Mouse (Mus musculus): Measurements from ENCODE around the gene Kat5.

Gene Kat5

DNA sequence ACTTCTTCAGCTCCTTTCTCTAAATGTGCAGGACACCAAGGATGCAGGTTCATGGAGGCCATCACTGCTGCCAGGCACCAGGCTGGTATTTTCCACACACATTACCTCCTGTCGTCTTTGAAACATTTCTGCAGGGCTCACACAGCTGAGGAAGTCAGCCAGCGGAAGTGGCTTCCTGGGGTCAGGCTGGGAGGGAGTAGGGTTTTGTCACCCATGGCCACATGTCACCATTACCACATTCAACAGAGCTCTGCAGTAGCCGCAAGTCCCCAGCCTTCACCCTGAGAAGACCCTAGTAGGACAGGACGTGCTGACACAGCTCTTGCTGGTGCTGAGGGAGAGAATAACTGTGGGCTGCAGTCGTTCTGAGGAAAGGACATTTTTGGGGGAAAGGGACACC is 38.2 kb downstream of the Kat5 start:
- DNase-seq (ENCODE audit: low read depth, low spot score): no peak

GRCm38 (mm10) chr19:5570353-5571246 is 39.4 kb downstream of the Kat5 start:
- DNase-seq (ENCODE audit: low read depth, low spot score): no peak

DNA sequence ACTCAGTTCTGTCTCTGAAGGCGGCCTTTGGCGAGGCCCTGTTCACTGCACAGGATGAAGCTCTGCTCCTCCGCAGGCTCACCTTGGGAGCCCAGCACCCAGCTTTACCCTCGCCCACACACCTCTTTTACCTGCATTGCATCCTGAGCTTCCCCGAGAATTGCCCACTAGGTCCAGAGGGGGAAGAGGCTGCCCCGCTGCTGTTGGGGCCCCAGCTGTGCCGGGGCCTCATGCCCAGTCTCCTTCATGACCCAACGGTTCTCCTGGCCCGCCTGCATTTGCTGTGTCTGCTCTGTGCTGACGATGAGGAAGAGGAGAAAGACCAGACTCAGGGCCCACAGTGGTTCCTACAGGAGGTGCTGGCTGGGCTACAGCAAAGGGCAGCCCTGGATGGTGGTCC is 40.5 kb downstream of the Kat5 start:
- no peak for DNase-seq (ENCODE audit: low read depth, low spot score)

- DNase-seq (ENCODE audit: low read depth, low spot score): peak; percentile 83
These were observed 41.4 kb downstream of the Kat5 start for GRCm38 (mm10) chr19:5568470-5569140.

DNA sequence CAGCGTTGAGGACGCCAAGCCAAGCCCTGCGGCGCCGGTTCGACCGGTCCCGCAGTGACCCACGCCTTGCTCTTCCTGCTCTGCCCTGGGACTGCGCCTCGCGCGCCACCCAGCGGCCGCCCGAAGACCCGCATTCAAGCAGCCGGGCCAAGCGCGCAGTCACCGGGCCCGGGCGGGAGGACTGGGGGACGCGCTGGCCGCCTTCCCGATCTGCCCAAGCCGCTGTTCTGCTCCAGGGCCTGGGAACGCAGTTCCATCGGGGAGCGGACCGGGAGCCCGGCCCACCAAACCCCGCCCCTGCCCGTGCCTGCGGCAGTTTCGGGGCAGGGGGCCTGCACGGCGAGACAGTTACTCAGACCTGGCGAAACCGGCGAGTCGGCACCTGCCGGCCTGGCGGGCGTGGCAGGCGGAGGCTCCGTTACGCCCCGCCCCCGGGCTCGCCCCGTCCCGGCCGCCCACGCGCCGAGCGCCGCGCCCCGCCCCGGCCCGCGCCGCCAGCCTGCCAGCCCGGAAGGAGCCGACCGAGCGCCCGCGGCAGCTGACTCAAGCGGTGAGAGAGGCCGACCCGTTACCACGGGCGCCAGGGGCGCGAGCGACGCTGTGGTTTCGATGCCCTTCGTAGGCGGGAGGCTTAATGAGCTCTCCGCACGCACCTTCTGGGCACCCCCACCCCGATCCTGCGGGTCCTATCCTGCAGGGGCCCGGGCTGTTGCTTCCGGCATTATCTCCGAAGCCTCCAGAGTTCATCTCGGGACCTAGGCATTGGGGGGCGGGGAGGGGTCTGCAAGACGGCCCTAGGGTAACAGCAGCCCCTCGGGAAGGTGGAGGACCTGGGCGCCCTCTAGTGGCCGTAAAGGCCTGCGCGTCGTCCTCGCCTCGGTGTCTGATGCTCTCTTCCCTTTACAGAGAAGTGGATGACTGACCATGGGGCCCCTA is 42.2 kb downstream of the Kat5 start, which contains the start of gene Ap5b1:
Ap5b1 (plus strand) TSS at position 492 of the 936 bp plus-strand sequence.
- DNase-seq (ENCODE audit: low read depth, low spot score): peak; percentile 75

DNA sequence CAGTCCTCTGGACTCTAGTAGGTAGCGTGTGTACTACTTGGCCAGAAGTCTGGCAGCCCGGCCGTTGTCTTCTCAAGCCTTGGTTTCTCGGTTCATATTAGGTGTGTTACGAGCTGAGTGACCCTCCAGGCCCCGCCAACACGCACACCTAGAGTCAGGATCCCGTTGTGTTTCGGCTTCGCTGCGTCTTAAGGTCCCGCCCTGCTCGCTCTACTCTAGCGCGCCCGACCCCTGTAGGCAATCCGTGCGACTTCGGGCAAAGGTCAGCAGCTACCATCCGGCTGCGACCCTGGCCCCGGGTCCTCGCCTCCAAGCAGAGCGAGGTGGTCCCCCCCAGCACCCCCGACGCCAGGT is 42.9 kb downstream of the Kat5 start:
- no peak for DNase-seq (ENCODE audit: low read depth, low spot score)

GRCm38 (mm10) chr19:5566316-5566715 is 43.7 kb downstream of the Kat5 start:
- DNase-seq (ENCODE audit: low read depth, low spot score): no peak

DNA sequence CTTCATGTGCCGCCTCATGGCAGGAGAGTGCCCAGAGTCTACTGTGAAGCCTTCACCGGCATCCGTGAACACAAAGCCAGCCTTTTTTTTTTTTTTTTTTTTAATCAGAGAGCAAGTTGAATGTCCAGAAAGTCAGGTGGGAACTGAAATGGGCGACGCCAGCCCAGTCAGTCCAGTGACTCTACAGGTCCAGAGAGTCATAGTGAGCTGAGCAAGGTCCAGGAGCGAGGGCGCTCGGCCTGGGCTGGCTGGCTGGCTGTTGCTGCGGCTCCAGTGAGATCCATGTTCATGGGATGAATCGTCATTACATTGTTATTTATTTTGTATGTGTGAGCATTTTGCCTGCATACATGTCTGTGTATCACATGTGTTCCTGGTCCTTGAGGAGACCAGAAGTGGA is 47.3 kb downstream of the Kat5 start:
- DNase-seq (ENCODE audit: low read depth, low spot score): no peak

DNA sequence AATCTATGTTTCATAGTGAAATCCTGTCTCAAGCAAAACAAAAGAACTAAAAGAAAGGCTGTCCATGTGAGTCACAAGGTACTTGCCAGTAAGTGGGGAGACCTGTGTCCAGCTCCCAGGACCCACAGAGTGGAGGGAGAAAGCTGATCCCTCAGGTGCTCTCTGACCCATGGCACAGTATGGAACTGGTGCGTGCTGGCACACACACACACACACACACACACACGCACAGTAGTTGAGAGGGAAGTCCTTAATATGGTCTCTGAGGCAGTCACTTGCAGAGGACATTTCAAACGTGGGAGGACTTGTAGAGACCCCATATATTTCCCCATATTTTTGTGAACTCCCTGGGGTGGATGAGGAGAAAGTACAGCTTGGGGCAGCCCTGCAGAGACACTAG is 48.2 kb downstream of the Kat5 start:
- no peak for DNase-seq (ENCODE audit: low read depth, low spot score)

- DNase-seq (ENCODE audit: low read depth, low spot score): no peak
These were observed 48.7 kb downstream of the Kat5 start for GRCm38 (mm10) chr19:5561252-5561790.

DNA sequence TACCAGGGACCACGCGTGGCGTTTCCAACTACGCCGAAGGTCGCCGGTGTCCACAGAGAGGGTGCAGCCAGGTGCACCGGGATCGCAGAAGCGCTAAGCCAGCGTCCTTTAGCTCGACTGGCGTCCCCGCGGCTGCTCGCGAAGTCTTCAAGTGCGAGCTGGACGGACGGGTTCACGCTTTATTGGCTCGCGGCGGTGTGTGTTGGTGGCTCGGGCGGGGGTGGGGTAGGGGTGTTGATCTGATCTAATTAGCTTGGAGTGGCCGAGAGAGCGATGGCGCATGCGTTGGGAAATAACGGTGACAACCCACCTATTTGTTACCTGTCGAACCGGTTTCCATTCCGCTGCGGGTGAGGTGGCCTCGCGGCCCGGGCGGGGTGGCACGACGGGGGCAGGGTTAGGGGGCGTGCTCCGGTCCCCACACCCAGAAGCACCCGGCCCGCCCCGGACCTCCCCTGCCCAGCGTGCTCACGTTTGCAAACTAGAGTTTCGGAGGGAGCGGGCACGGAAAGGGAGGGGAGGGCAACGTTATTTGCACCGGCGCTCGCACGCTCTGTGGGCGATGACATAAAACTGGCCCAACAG is 49.5 kb downstream of the Kat5 start, which contains the start of gene Ovol1:
Ovol1 (minus strand) TSS at position 190 of the 585 bp plus-strand sequence.
- no peak for DNase-seq (ENCODE audit: low read depth, low spot score)

GRCm38 (mm10) chr19:5559631-5560456 is 50.2 kb downstream of the Kat5 start:
- no peak for DNase-seq (ENCODE audit: low read depth, low spot score)

DNA sequence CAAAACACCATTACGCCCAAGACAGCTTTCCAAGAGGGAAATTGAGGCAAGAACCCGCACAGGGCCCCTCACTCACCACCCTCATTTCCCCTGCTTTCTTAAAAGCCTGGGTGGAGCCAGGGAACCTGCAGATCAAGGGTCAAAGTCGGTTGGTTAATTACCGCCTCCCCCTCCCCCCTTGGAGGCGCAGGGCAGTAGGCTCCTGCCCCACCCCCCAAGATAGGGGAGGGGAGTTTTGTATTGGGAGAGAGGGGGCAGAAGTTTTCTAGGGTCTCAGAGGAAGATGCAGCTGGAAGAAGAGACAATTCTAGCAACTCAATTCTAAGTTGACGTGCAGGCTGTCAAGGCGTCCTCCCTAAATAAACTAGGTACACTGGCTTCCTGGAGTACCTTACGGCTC is 50.8 kb downstream of the Kat5 start:
- DNase-seq (ENCODE audit: low read depth, low spot score): no peak

- DNase-seq (ENCODE audit: low read depth, low spot score): no peak
These were observed 51.3 kb downstream of the Kat5 start for GRCm38 (mm10) chr19:5558770-5559169.

DNA sequence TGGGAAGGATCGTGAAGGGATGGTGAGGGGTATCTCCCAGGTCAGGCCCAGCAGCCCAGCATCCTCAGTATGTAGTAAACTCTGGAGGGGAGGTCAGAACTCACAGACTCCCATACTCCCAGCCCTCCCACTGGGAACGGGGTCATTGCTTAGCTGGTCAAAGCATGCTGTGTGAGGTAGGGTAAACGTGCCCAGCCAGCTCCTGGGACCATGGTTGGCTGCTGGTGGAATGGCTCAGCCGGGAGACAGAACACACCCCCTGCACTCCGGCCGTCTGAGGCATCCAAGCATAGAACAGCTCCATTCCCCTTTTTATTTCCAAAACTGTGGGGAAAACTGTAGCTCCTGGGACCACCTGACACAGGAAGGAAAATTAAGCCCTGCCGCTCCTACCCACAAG is 51.9 kb downstream of the Kat5 start:
- no peak for DNase-seq (ENCODE audit: low read depth, low spot score)

DNA sequence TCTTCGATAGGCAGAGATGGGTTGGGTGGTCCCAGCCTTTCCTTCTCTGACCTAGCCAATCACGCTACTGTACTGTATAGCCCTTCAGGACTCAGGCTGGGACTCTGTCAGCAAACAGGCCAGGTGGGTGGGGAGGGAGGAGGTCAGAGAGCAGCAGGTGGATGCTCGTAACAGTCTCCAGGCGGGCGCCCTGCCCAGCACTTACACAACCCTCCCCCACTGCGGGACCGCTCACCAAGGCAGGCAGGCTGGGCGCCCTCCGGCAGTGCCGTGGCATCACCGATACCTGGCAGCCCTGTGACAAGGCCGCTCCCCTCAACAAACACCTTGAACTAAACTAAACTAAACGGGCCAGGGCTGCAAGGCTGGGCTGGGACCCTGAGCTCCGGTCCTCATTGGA is 55.8 kb downstream of the Kat5 start:
- no peak for DNase-seq (ENCODE audit: low read depth, low spot score)

DNA sequence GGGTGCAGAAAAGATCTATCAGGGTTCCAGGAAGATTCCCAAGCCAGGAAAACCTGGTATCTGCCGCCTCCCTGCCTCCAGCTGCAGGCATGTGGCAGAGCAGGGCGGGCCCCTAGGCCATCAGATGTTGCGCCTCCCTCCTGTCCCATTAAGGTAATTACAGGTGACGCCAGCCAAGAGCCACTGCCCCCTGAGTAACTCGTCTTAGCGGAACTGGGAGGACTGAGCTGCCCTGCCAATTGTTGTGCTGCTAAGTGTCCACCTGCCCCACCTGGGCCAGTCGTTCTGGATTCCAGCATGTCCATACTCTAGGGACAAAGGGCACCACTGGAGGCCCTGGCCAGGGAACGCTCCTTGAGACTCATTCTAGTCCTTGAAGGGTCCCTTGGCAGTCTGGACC is 56.2 kb downstream of the Kat5 start:
- no peak for DNase-seq (ENCODE audit: low read depth, low spot score)
